Mouse (Mus musculus) myocyte (in vitro differentiated cells): Measurements from ENCODE around the gene Hnf4a. TPM values are rescaled to one million over a fixed set of nuclear protein-coding genes. Genes with fewer than 3 reads are reported as not detected.

Experiments used
- H3K27me3 ChIP-seq: one replicate; pipeline ENCODE4 v1.6.1; 2011; ENCODE audit not compliant: control insufficient read depth, insufficient read depth, insufficient read length
- H3K36me3 ChIP-seq: one replicate; pipeline ENCODE4 v1.6.1; 2011; ENCODE audit not compliant: control insufficient read depth, insufficient read depth
- H3K4me2 ChIP-seq: one replicate; pipeline ENCODE4 v1.6.1; 2011; ENCODE audit warnings: low read depth, control low read depth
- H3K4me3 ChIP-seq: one replicate; pipeline ENCODE4 v1.5.1; 2011; ENCODE audit warnings: mild to moderate bottlenecking, control low read depth, moderate library complexity
- H3K79me2 ChIP-seq: one replicate; pipeline ENCODE4 v1.6.1; 2011; ENCODE audit not compliant: control insufficient read depth, insufficient read depth
- H3ac ChIP-seq: one replicate; pipeline ENCODE4 v1.6.1; 2011; ENCODE audit not compliant: control insufficient read depth, insufficient read length
- CEBPB ChIP-seq: IDR thresholded peaks from 2 replicates; pipeline ENCODE4 v1.6.1; 2011; ENCODE audit warnings: mild to moderate bottlenecking, moderate library complexity; ENCODE audit not compliant: poor library complexity, insufficient read depth, severe bottlenecking
- E2F4 ChIP-seq: IDR thresholded peaks from one replicate; pipeline ENCODE4 v1.6.1; 2011; ENCODE audit warnings: mild to moderate bottlenecking, control low read depth, moderate library complexity; ENCODE audit not compliant: insufficient read depth
- MAX ChIP-seq: IDR thresholded peaks from one replicate; pipeline ENCODE4 v1.6.1; 2011; ENCODE audit warnings: low read depth, mild to moderate bottlenecking, control low read depth
- MYOD1 ChIP-seq, 3 experiments: IDR thresholded peaks; one replicate each; pipeline ENCODE4 v1.6.1; 2011; ENCODE audit warnings: control low read depth in 2 of 3, low read depth in 2 of 3, mild to moderate bottlenecking in 2 of 3, moderate library complexity in 1 of 3; ENCODE audit not compliant: insufficient read length in 2 of 3, control insufficient read depth in 1 of 3
- MYOG ChIP-seq, 3 experiments: IDR thresholded peaks; one replicate each; pipeline ENCODE4 v1.6.1; 2011; ENCODE audit warnings: control low read depth in 2 of 3, low read depth in 2 of 3, mild to moderate bottlenecking in 2 of 3; ENCODE audit not compliant: insufficient read length in 2 of 3, control insufficient read depth in 1 of 3, insufficient read depth in 1 of 3
- POLR2A ChIP-seq: IDR thresholded peaks from one replicate; pipeline ENCODE4 v1.6.1; 2011; ENCODE audit warnings: low read depth, mild to moderate bottlenecking, control low read depth, moderate library complexity; ENCODE audit not compliant: insufficient read length
- POLR2AphosphoS2 ChIP-seq: IDR thresholded peaks from one replicate; pipeline ENCODE4 v1.6.1; 2011; ENCODE audit warnings: low read depth, control low read depth; ENCODE audit not compliant: insufficient read length
- REST ChIP-seq: IDR thresholded peaks from one replicate; pipeline ENCODE4 v1.6.1; 2011; ENCODE audit warnings: mild to moderate bottlenecking, control low read depth, moderate library complexity; ENCODE audit not compliant: insufficient read depth, insufficient read length
- SRF ChIP-seq: IDR thresholded peaks from one replicate; pipeline ENCODE4 v1.6.1; 2011; ENCODE audit warnings: low read depth; ENCODE audit not compliant: control insufficient read depth, insufficient read length
- TCF12 ChIP-seq: IDR thresholded peaks from one replicate; pipeline ENCODE4 v1.6.1; 2011; ENCODE audit warnings: mild to moderate bottlenecking, control low read depth; ENCODE audit not compliant: poor library complexity, insufficient read depth, severe bottlenecking
- TCF3 ChIP-seq: IDR thresholded peaks from one replicate; pipeline ENCODE4 v1.6.1; 2011; ENCODE audit warnings: low read depth, control low read depth; ENCODE audit not compliant: insufficient read length
- USF1 ChIP-seq: IDR thresholded peaks from one replicate; pipeline ENCODE4 v1.6.1; 2011; ENCODE audit warnings: low read depth, mild to moderate bottlenecking, control low read depth, moderate library complexity
- polyA plus RNA-seq: library from polyadenylated mRNA; unstranded; fragments of >200 nt; fragmentation: generic; extraction: Trizol; gene quantifications from one replicate; pipeline ENCODE4 v1.2.1, GENCODE M21; 2012; ENCODE audit warnings: missing spikeins

Hnf4a gene
- polyA plus RNA-seq, 1 experiment = not detected

GRCm38 (mm10) chr2:163527497-163527896, 20.9 kb downstream of the Hnf4a start:
- TF ChIP-seq MYOD1 (IDR thresholded peaks at IDR 0.05; ENCODE audit: control insufficient read depth in 1 of 3, insufficient read length in 2 of 3, low read depth in 2 of 3) (no peak), CEBPB (no peak), SRF (no peak), TCF3 (no peak), USF1 (no peak), MYOG (IDR thresholded peaks at IDR 0.05; ENCODE audit: control insufficient read depth in 1 of 3, insufficient read depth in 1 of 3, insufficient read length in 2 of 3, low read depth in 2 of 3) (no peak), TCF12 (no peak), POLR2A (no peak), POLR2AphosphoS2 (no peak), E2F4 (no peak), MAX (no peak), REST (no peak)
- Histone ChIP-seq H3K36me3 (no peaks in the 10 kb centered on the region), H3K4me2 (no peak overlapping the region), H3ac (no peak overlapping the region), H3K79me2 (no peaks in the 10 kb centered on the region), H3K27me3 (peaks cover 27% of the 10 kb centered on the region), H3K4me3 (no peak overlapping the region)

GRCm38 (mm10) chr2:163530418-163530817, 23.8 kb downstream of the Hnf4a start:
- Histone ChIP-seq H3K4me2 (no peak overlapping the region), H3K79me2 (no peaks in the 10 kb centered on the region), H3K4me3 (no peak overlapping the region), H3ac (no peak overlapping the region), H3K36me3 (no peaks in the 10 kb centered on the region), H3K27me3 (peaks cover 38% of the 10 kb centered on the region)
- TF ChIP-seq TCF12 = no peak
- no peak for TF ChIP-seq MYOG (IDR thresholded peaks at IDR 0.05; ENCODE audit: control insufficient read depth in 1 of 3, insufficient read depth in 1 of 3, insufficient read length in 2 of 3, low read depth in 2 of 3)
- no peak for TF ChIP-seq CEBPB
- no peak for TF ChIP-seq MAX
- TF ChIP-seq TCF3 = no peak
- no peak for TF ChIP-seq MYOD1 (IDR thresholded peaks at IDR 0.05; ENCODE audit: control insufficient read depth in 1 of 3, insufficient read length in 2 of 3, low read depth in 2 of 3)
- no peak for TF ChIP-seq USF1
- no peak for TF ChIP-seq POLR2A
- TF ChIP-seq E2F4 = no peak
- no peak for TF ChIP-seq SRF
- no peak for TF ChIP-seq REST
- no peak for TF ChIP-seq POLR2AphosphoS2

GRCm38 (mm10) chr2:163531917-163532316, 25.3 kb downstream of the Hnf4a start:
- Histone ChIP-seq H3K36me3 (no peaks in the 10 kb centered on the region), H3ac (no peak overlapping the region), H3K4me3 (no peak overlapping the region), H3K4me2 (no peak overlapping the region), H3K27me3 (peaks cover 47% of the 10 kb centered on the region), H3K79me2 (no peaks in the 10 kb centered on the region)
- TF ChIP-seq CEBPB = no peak
- no peak for TF ChIP-seq SRF
- no peak for TF ChIP-seq TCF3
- no peak for TF ChIP-seq POLR2A
- no peak for TF ChIP-seq TCF12
- TF ChIP-seq MYOG (IDR thresholded peaks at IDR 0.05; ENCODE audit: control insufficient read depth in 1 of 3, insufficient read depth in 1 of 3, insufficient read length in 2 of 3, low read depth in 2 of 3) = no peak
- TF ChIP-seq REST = no peak
- no peak for TF ChIP-seq MAX
- no peak for TF ChIP-seq MYOD1 (IDR thresholded peaks at IDR 0.05; ENCODE audit: control insufficient read depth in 1 of 3, insufficient read length in 2 of 3, low read depth in 2 of 3)
- TF ChIP-seq E2F4 = no peak
- no peak for TF ChIP-seq POLR2AphosphoS2

GRCm38 (mm10) chr2:163533226-163533625, 26.6 kb downstream of the Hnf4a start:
- Histone ChIP-seq H3K4me3 (no peak overlapping the region), H3ac (no peak overlapping the region), H3K36me3 (no peaks in the 10 kb centered on the region), H3K27me3 (peaks cover 54% of the 10 kb centered on the region), H3K4me2 (no peak overlapping the region), H3K79me2 (no peaks in the 10 kb centered on the region)
- no peak for TF ChIP-seq MYOD1 (IDR thresholded peaks at IDR 0.05; ENCODE audit: control insufficient read depth in 1 of 3, insufficient read length in 2 of 3, low read depth in 2 of 3)
- TF ChIP-seq E2F4 = no peak
- no peak for TF ChIP-seq POLR2AphosphoS2
- TF ChIP-seq MAX = no peak

- TF ChIP-seq TCF3 (no peak), USF1 (no peak), CEBPB (no peak), MYOG (IDR thresholded peaks at IDR 0.05; ENCODE audit: control insufficient read depth in 1 of 3, insufficient read depth in 1 of 3, insufficient read length in 2 of 3, low read depth in 2 of 3) (no peak), REST (no peak), MAX (no peak), SRF (no peak), MYOD1 (IDR thresholded peaks at IDR 0.05; ENCODE audit: control insufficient read depth in 1 of 3, insufficient read length in 2 of 3, low read depth in 2 of 3) (no peak), TCF12 (no peak)
- no peaks in the 10 kb centered on the region for H3K79me2 ChIP-seq
- H3K4me2 ChIP-seq = peak overlapping the region; percentile 64
- no peak overlapping the region for H3ac ChIP-seq
- peaks cover 53% of the 10 kb centered on the region for H3K27me3 ChIP-seq
- H3K36me3 ChIP-seq = no peaks in the 10 kb centered on the region
- H3K4me3 ChIP-seq = no peak overlapping the region
These were observed 28.4 kb downstream of the Hnf4a start for GRCm38 (mm10) chr2:163534958-163535524.
